Mouse (Mus musculus) kidney, embryonic 16.5 days (tissue): ENCODE measurements at regions not wholly inside any gene's neighbourhood (a gene's known extent, or its start where the extent isn't known, plus 50 kb on each side); places are given as distances from the start of the nearest gene placed in this dataset.

Source experiments
- ATAC-seq: fragments of 200-750 bp; cut with Nextera tagmentation; 2 replicates; pipeline ENCODE4 v1.8.0; 2017; ENCODE audit warnings: moderate TSS enrichment; ENCODE audit not compliant: low FRiP score, low TSS enrichment
- H3K27ac ChIP-seq: fragments of 300-500 bp; sonication (generic); 2 replicates; pipeline ENCODE4 v1.5.1; 2014; ENCODE audit warnings: low read length
- H3K27me3 ChIP-seq: fragments of 300-500 bp; sonication (generic); 2 replicates; pipeline ENCODE4 v1.6.1; 2014; ENCODE audit warnings: low read length, control low read depth, mixed read lengths; ENCODE audit not compliant: insufficient read depth
- H3K36me3 ChIP-seq: fragments of 300-500 bp; sonication (generic); 2 replicates; pipeline ENCODE4 v1.6.1; 2014; ENCODE audit warnings: low read length, control low read depth, mixed read lengths; ENCODE audit not compliant: insufficient read depth
- H3K4me1 ChIP-seq: fragments of 300-500 bp; sonication (generic); 2 replicates; pipeline ENCODE4 v1.6.1; 2014; ENCODE audit warnings: low read length, control low read depth, mixed read lengths; ENCODE audit not compliant: insufficient read depth
- H3K4me2 ChIP-seq: fragments of 300-500 bp; sonication (generic); replicated peaks from 2 replicates; pipeline ENCODE4 v1.6.1; 2014; ENCODE audit warnings: low read depth, low read length
- H3K4me3 ChIP-seq: fragments of 300-500 bp; sonication (generic); 2 replicates; pipeline ENCODE4 v1.5.1; 2014; ENCODE audit warnings: mild to moderate bottlenecking, low read length
- H3K9ac ChIP-seq: fragments of 300-500 bp; sonication (generic); replicated peaks from 2 replicates; pipeline ENCODE4 v1.6.1; 2014; ENCODE audit warnings: low read length
- H3K9me3 ChIP-seq: fragments of 300-500 bp; sonication (generic); 2 replicates; pipeline ENCODE4 v1.6.1; 2016; ENCODE audit warnings: low read length, control low read depth
- WGBS: fragments of 180-500 bp; shearing (Covaris S2); extraction: QIAGEN DNeasy Blood & Tissue Kit; methylation state at CpG from one replicate; pipeline ENCODE4 v1.1.7; 2014; 5-methylcytosine and 5-hydroxymethylcytosine counted together

DNA sequence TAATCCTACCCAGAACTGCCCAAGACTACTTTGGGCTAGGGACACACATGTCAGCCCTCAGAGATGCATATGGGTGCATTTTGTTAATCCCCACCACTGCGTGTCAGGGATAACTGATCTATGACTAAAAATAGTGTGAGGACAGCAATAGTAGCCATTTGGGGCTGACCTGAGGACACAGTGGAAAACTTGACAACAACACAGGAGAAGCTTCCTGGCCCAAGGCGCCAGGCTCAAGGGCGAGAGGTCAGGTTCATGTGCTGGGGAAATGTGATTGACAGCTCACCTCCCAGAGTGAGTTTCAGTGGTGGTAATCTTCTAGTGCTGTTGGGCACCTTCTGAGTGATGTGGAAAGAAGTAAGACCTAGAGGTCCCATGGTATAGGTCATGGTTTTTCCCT lies 62.0 kb upstream of the Spag17 start:
- no peak overlapping the region for H3K27ac ChIP-seq
- no peak for ATAC-seq
- H3K9ac ChIP-seq: no peak overlapping the region
- no peak overlapping the region for H3K4me3 ChIP-seq
- H3K4me1 ChIP-seq: peaks cover 3% of the 10 kb centered on the region; the same call in 1 of the 2 replicates
- H3K4me2 ChIP-seq: no peak overlapping the region
- no peaks in the 10 kb centered on the region for H3K27me3 ChIP-seq
- 91% methylated on average over 3 of the region's 3 CpGs for whole genome bisulfite sequencing
- no peaks in the 10 kb centered on the region for H3K36me3 ChIP-seq
- H3K9me3 ChIP-seq: no peaks in the 10 kb centered on the region
